ENCODE assay signal across 24 mouse cellular contexts in genomic region chr11:45968466-45968865, GRCm38 (mm10). TPM values are rescaled to one million over a fixed set of nuclear protein-coding genes. Genes with fewer than 3 reads are reported as not detected.
DNase-seq lines count a peak whose midpoint lies in the region; ATAC-seq and TF ChIP-seq lines count a peak whose summit lies in the region.
"Had no signal": no experiment of that assay in that cellular context is flagged by ENCODE, and none has a peak within 500 bp of the region (broad histone marks: within the 10 kb centered on the region; RNA-seq: fewer than 3 reads in every experiment).

No protein-coding gene starts in this region.

- H3K4me3 ChIP-seq in liver, adult 2 months (ENCODE audit: insufficient read depth, low read depth, low read length), result no peak overlapping the region
- no peak overlapping the region for H3K4me3 ChIP-seq in liver, embryonic 11.5 days (ENCODE audit: low read depth, low read length)
- H3K4me3 ChIP-seq in midbrain, embryonic 15.5 days, result no peak overlapping the region
- H3K4me3 ChIP-seq: embryonic facial prominence, embryonic 10.5 days; embryonic facial prominence, embryonic 12.5 days; forebrain, embryonic 13.5 days; forebrain, embryonic 15.5 days had no signal

- no peaks in the 10 kb centered on the region for H3K36me3 ChIP-seq in liver, adult 2 months (ENCODE audit: control insufficient read depth, insufficient read depth, low read length)
- no peaks in the 10 kb centered on the region for H3K36me3 ChIP-seq in liver, embryonic 11.5 days (ENCODE audit: control insufficient read depth, insufficient read depth, low read length)
- no peaks in the 10 kb centered on the region for H3K36me3 ChIP-seq in midbrain, embryonic 15.5 days (replicated peaks)
- H3K36me3 ChIP-seq: embryonic facial prominence, embryonic 10.5 days; embryonic facial prominence, embryonic 12.5 days; forebrain, embryonic 15.5 days; G1E had no signal

- H3K79me2 ChIP-seq in liver, adult 2 months (ENCODE audit: control insufficient read depth, insufficient read depth, low read length), result no peaks in the 10 kb centered on the region

- TF ChIP-seq POLR2A in liver, adult 2 months (IDR thresholded peaks at IDR 0.05; ENCODE audit: extremely low read depth, insufficient read depth, low read length), result no peak

- H3K4me1 ChIP-seq in liver, adult 2 months (ENCODE audit: control insufficient read depth, insufficient read depth, low read length), result no peaks in the 10 kb centered on the region
- no peaks in the 10 kb centered on the region for H3K4me1 ChIP-seq in liver, embryonic 11.5 days (replicated peaks; ENCODE audit: control insufficient read depth, insufficient read depth, low read length)
- H3K4me1 ChIP-seq in midbrain, embryonic 15.5 days, result no peaks in the 10 kb centered on the region
- H3K4me1 ChIP-seq: embryonic facial prominence, embryonic 10.5 days; embryonic facial prominence, embryonic 12.5 days; forebrain, embryonic 13.5 days; forebrain, embryonic 15.5 days had no signal

- DNase-seq in liver, adult 2 months (ENCODE audit: extremely low read depth, low read depth, low spot score), result peak; percentile 35
- DNase-seq in liver, embryonic 11.5 days (ENCODE audit: low spot score), result no peak
- DNase-seq in R1 (ENCODE audit: low read depth, low spot score), result peak; percentile 71
- no peak for DNase-seq in gastrocnemius, postnatal 4 days (ENCODE audit: low spot score in 2 of 2)
- DNase-seq: adrenal gland, adult 8-10 months; adrenal gland, postnatal 14 days; adrenal gland, postnatal 36 days; B cell, adult 2 months; cerebellum, adult 11-12 months; cerebellum, adult 2 months; cerebellum, adult 9-10 months; cerebellum, postnatal 10 days; cerebellum, postnatal 25 days; forebrain, postnatal 0 days had no signal

- H3K4me2 ChIP-seq in liver, embryonic 11.5 days, result no peak overlapping the region
- H3K4me2 ChIP-seq in midbrain, embryonic 15.5 days, result no peak overlapping the region
- H3K4me2 ChIP-seq: embryonic facial prominence, embryonic 12.5 days; forebrain, embryonic 13.5 days; forebrain, embryonic 15.5 days had no signal

- H3K9ac ChIP-seq in liver, adult 2 months (ENCODE audit: low read depth, low read length), result no peak overlapping the region
- H3K9ac ChIP-seq in liver, embryonic 11.5 days (ENCODE audit: low read depth, low read length), result no peak overlapping the region
- no peak overlapping the region for H3K9ac ChIP-seq in midbrain, embryonic 15.5 days
- H3K9ac ChIP-seq: embryonic facial prominence, embryonic 12.5 days; forebrain, embryonic 13.5 days; forebrain, embryonic 15.5 days; forebrain, postnatal 0 days had no signal

- TF ChIP-seq CTCF in liver, adult 2 months (IDR thresholded peaks at IDR 0.05; ENCODE audit: low read depth, low read length), result no peak

- H3K27ac ChIP-seq in liver, adult 2 months (replicated peaks; ENCODE audit: insufficient read depth, low read depth, low read length), result no peak overlapping the region
- no peak overlapping the region for H3K27ac ChIP-seq in liver, embryonic 11.5 days (ENCODE audit: low read depth, low read length)
- no peak overlapping the region for H3K27ac ChIP-seq in midbrain, embryonic 15.5 days
- H3K27ac ChIP-seq: embryonic facial prominence, embryonic 10.5 days; embryonic facial prominence, embryonic 12.5 days; forebrain, embryonic 13.5 days; forebrain, embryonic 15.5 days had no signal

- ATAC-seq in liver, embryonic 11.5 days (replicated peaks; ENCODE audit: low FRiP score), result no peak
- no peak for ATAC-seq in midbrain, embryonic 15.5 days (replicated peaks)
- ATAC-seq: activated CD4-positive, CD25-positive, alpha-beta regulatory T cell, adult 4 months; CD4-positive, CD25-positive, alpha-beta regulatory T cell, adult 4 months; forebrain, embryonic 13.5 days; forebrain, embryonic 15.5 days; forebrain, postnatal 0 days; Patski had no signal

- WGBS in liver, adult 2 months, result 88% methylated on average over 3 of the region's 3 CpGs
- 82% methylated on average over 3 of the region's 3 CpGs for WGBS in liver, embryonic 11.5 days
- WGBS in midbrain, embryonic 15.5 days, result 92% methylated on average over 3 of the region's 3 CpGs

- no peaks in the 10 kb centered on the region for H3K27me3 ChIP-seq in liver, adult 2 months (ENCODE audit: control insufficient read depth, insufficient read depth, low read length)
- H3K27me3 ChIP-seq in liver, embryonic 11.5 days (replicated peaks; ENCODE audit: control insufficient read depth, insufficient read depth, low read length), result no peaks in the 10 kb centered on the region
- H3K27me3 ChIP-seq in midbrain, embryonic 15.5 days (replicated peaks), result no peaks in the 10 kb centered on the region
- H3K27me3 ChIP-seq: CH12.LX; embryonic facial prominence, embryonic 12.5 days; forebrain, embryonic 13.5 days; forebrain, embryonic 15.5 days had no signal

- no peaks in the 10 kb centered on the region for H3K9me3 ChIP-seq in liver, embryonic 11.5 days (ENCODE audit: control insufficient read depth, low read length)
- no peaks in the 10 kb centered on the region for H3K9me3 ChIP-seq in midbrain, embryonic 15.5 days
- H3K9me3 ChIP-seq: embryonic facial prominence, embryonic 10.5 days; embryonic facial prominence, embryonic 12.5 days; forebrain, embryonic 13.5 days; forebrain, embryonic 15.5 days; G1E had no signal

RNA-seq across cellular contexts. Expression of gene Sox30, which starts 11.6 kb away (rescaled TPM):
- under 0.01 TPM in 1 of 2 replicates, not detected in the other for total RNA-seq in liver, adult 2 months (2014; rRNA removed)
- polyA plus RNA-seq in liver, adult 2 months (2012; rRNA removed), result not detected in 2 replicates
- 0.05 and 0.08 TPM in 2 replicates for polyA plus RNA-seq in liver, embryonic 11.5 days (2014; fragmentation: Nextera tagmentation; extraction: Ambion mirVana)
- under 1 TPM; 0.29 to 0.32 TPM for total RNA-seq in gastrocnemius, postnatal 4 days (2021)
- 0.18 and 0.23 TPM in 2 replicates for polyA plus RNA-seq in midbrain, embryonic 15.5 days (2015; fragmentation: Nextera tagmentation; extraction: Ambion mirVana)
- total RNA-seq: CH12.LX had no signal
- polyA plus RNA-seq: activated CD4-positive, CD25-positive, alpha-beta regulatory T cell, adult 4 months; CD4-positive, CD25-positive, alpha-beta regulatory T cell, adult 4 months; forebrain, embryonic 13.5 days; G1E; Patski had no signal

RNA-seq across cellular contexts. Expression of gene Thg1l, which starts 13.2 kb away (rescaled TPM):
- total RNA-seq in liver, adult 2 months (2014; rRNA removed), result 2.6 and 3.0 TPM in 2 replicates
- 2.8 and 3.1 TPM in 2 replicates for polyA plus RNA-seq in liver, adult 2 months (2012; rRNA removed)
- 18.2 and 19.1 TPM in 2 replicates for polyA plus RNA-seq in liver, embryonic 11.5 days (2014; fragmentation: Nextera tagmentation; extraction: Ambion mirVana)
- 1 to 10 TPM; 7.5 to 9.4 TPM for total RNA-seq in gastrocnemius, postnatal 4 days (2021)
- polyA plus RNA-seq in midbrain, embryonic 15.5 days (2015; fragmentation: Nextera tagmentation; extraction: Ambion mirVana), result 10.1 and 10.2 TPM in 2 replicates

RNA-seq across cellular contexts. Expression of gene Lsm11, which starts 23.7 kb away (rescaled TPM):
- 0.65 and 1.1 TPM in 2 replicates for total RNA-seq in liver, adult 2 months (2014; rRNA removed)
- 1.3 and 1.4 TPM in 2 replicates for polyA plus RNA-seq in liver, adult 2 months (2012; rRNA removed)
- polyA plus RNA-seq in liver, embryonic 11.5 days (2014; fragmentation: Nextera tagmentation; extraction: Ambion mirVana), result 7.3 and 8.3 TPM in 2 replicates
- total RNA-seq in gastrocnemius, postnatal 4 days (2021), result 1 to 10 TPM; 4.9 to 5.6 TPM
- polyA plus RNA-seq in midbrain, embryonic 15.5 days (2015; fragmentation: Nextera tagmentation; extraction: Ambion mirVana), result 23.5 and 26.1 TPM in 2 replicates

Comparison
In these comparisons a context has a peak if more than half of its experiments do, and no peak if none do; other contexts are left out.
1. DNase-seq: peak in liver, adult 2 months (single experiment) and R1 (single experiment); none in liver, embryonic 11.5 days (single experiment) and gastrocnemius, postnatal 4 days (0 of 2).